Comparison of ENCODE assay signal across 7 mouse cellular contexts in genomic region chr2:125858521-125859280, GRCm38 (mm10). TPM values are rescaled to one million over a fixed set of nuclear protein-coding genes. Genes with fewer than 3 reads are reported as not detected.
DNase-seq lines count a peak whose midpoint lies in the region; ATAC-seq lines count a peak whose summit lies in the region.

TSS of gene Galk2 (plus strand) at chr2:125859109.
TSS of gene Cops2 (minus strand) at chr2:125859139.

- H3K9ac ChIP-seq in intestine, embryonic 15.5 days = peak within 1 kb of the TSS; percentile 99

- H3K9me3 ChIP-seq in intestine, embryonic 15.5 days = no peaks in the 10 kb centered on the region
- no peaks in the 10 kb centered on the region for H3K9me3 ChIP-seq in midbrain, embryonic 10.5 days (replicated peaks)

- DNase-seq in adrenal gland, adult 2 months = peak; percentile 96
- peak; percentile 92 for DNase-seq in embryo, embryonic 11.5 days (ENCODE audit: low read depth, low spot score)
- peak; percentile 83 to 90 for DNase-seq in gastrocnemius, postnatal 36 days
- DNase-seq in left cerebral cortex, postnatal 25 days (ENCODE audit: low spot score in 2 of 2) = peak; percentile 96 to 98
- peak; percentile 94 for DNase-seq in midbrain, embryonic 10.5 days (ENCODE audit: low spot score)
- peak; percentile 92 for DNase-seq in right cerebral cortex, postnatal 4 days

- peak within 1 kb of the TSS; percentile 96 for H3K4me3 ChIP-seq in intestine, embryonic 15.5 days (replicated peaks)
- peak within 1 kb of the TSS; percentile 91 for H3K4me3 ChIP-seq in midbrain, embryonic 10.5 days

- H3K27me3 ChIP-seq in intestine, embryonic 15.5 days (replicated peaks) = no peaks in the 10 kb centered on the region
- no peaks in the 10 kb centered on the region for H3K27me3 ChIP-seq in midbrain, embryonic 10.5 days (ENCODE audit: low read depth, poor library complexity, severe bottlenecking)

- H3K36me3 ChIP-seq in intestine, embryonic 15.5 days = no peaks in the 10 kb centered on the region
- H3K36me3 ChIP-seq in midbrain, embryonic 10.5 days = no peaks in the 10 kb centered on the region

- peak within 1 kb of the TSS; percentile 62 for H3K4me2 ChIP-seq in intestine, embryonic 15.5 days (replicated peaks)

- H3K4me1 ChIP-seq in intestine, embryonic 15.5 days (replicated peaks) = no peaks in the 10 kb centered on the region
- peaks cover 22% of the 10 kb centered on the region for H3K4me1 ChIP-seq in midbrain, embryonic 10.5 days

- intact Hi-C loops in gastrocnemius, postnatal 36 days (cut with DNase I) = no loop called here
- intact Hi-C loops in left cerebral cortex, postnatal 25 days (cut with DNase I) = loop anchor here (1.0 to 10.0 kb wide), 3 partner anchors 76 to 294 kb away; partner anchors contain the start of genes Dtwd1, Fam227b and Secisbp2l

- H3K27ac ChIP-seq in intestine, embryonic 15.5 days = peak within 1 kb of the TSS; percentile 76
- H3K27ac ChIP-seq in midbrain, embryonic 10.5 days (replicated peaks) = peak within 1 kb of the TSS; percentile 97

- ATAC-seq in intestine, embryonic 15.5 days = peak; percentile 100

- WGBS in intestine, embryonic 15.5 days = under 1% methylated on average over 50 of the region's 54 CpGs
- WGBS in midbrain, embryonic 10.5 days = under 1% methylated on average over 54 of the region's 54 CpGs

RNA-seq across cellular contexts. Expression of gene Galk2, which starts in this region (rescaled TPM):
- total RNA-seq in adrenal gland, adult 2 months (2021) = 10 to 100 TPM; 54.3 to 71.8 TPM
- polyA plus RNA-seq in adrenal gland, adult 2 months (2012; rRNA removed) = 17.2 and 21.0 TPM in 2 replicates
- total RNA-seq in gastrocnemius, postnatal 36 days (2021) = 1 to 10 TPM; 3.3 to 4.0 TPM
- polyA plus RNA-seq in intestine, embryonic 15.5 days (2015; fragmentation: Nextera tagmentation; extraction: Ambion mirVana) = 63.0 and 63.7 TPM in 2 replicates
- 10 to 100 TPM; 25.7 to 27.2 TPM for total RNA-seq in left cerebral cortex, postnatal 25 days (2021)
- 30.0 and 30.3 TPM in 2 replicates for polyA plus RNA-seq in midbrain, embryonic 10.5 days (2016; fragmentation: Nextera tagmentation; extraction: Ambion mirVana)

RNA-seq across cellular contexts. Expression of gene Cops2, which starts in this region (rescaled TPM):
- total RNA-seq in adrenal gland, adult 2 months (2021) = 100 to 1,000 TPM; 174 to 183 TPM
- 1.4 TPM in 2 replicates for polyA plus RNA-seq in adrenal gland, adult 2 months (2012; rRNA removed)
- total RNA-seq in gastrocnemius, postnatal 36 days (2021) = 10 to 100 TPM; 91.5 to 97.9 TPM
- 59.5 and 69.9 TPM in 2 replicates for polyA plus RNA-seq in intestine, embryonic 15.5 days (2015; fragmentation: Nextera tagmentation; extraction: Ambion mirVana)
- 100 to 1,000 TPM; 101 to 103 TPM for total RNA-seq in left cerebral cortex, postnatal 25 days (2021)
- polyA plus RNA-seq in midbrain, embryonic 10.5 days (2016; fragmentation: Nextera tagmentation; extraction: Ambion mirVana) = 89.5 and 102 TPM in 2 replicates

Comparison
In these comparisons a context has a peak if more than half of its experiments do, and no peak if none do; other contexts are left out.
1. Peak in every context shown above with its lines: DNase-seq, ATAC-seq, H3K4me3 ChIP-seq and H3K27ac ChIP-seq.
2. RNA of gene Galk2 (total RNA-seq): 54.3 to 71.8 TPM in adrenal gland, adult 2 months and 25.7 to 27.2 TPM in left cerebral cortex, postnatal 25 days; 3.3 to 4.0 TPM in gastrocnemius, postnatal 36 days; every median in the first group is over 4 times any median in the second.
3. RNA of gene Cops2 (polyA plus RNA-seq): 89.5 to 102 TPM in midbrain, embryonic 10.5 days and 59.5 to 69.9 TPM in intestine, embryonic 15.5 days; 1.4 TPM in adrenal gland, adult 2 months; every median in the first group is over 10 times any median in the second.